Mouse (Mus musculus): ENCODE data around the gene Urgcp.

The Urgcp gene

GRCm38 (mm10) chr11:5785732-5786131 lies 23.6 kb upstream of the Urgcp start:
- DNase-seq (ENCODE audit: low spot score in 2 of 2) = no peak

DNA sequence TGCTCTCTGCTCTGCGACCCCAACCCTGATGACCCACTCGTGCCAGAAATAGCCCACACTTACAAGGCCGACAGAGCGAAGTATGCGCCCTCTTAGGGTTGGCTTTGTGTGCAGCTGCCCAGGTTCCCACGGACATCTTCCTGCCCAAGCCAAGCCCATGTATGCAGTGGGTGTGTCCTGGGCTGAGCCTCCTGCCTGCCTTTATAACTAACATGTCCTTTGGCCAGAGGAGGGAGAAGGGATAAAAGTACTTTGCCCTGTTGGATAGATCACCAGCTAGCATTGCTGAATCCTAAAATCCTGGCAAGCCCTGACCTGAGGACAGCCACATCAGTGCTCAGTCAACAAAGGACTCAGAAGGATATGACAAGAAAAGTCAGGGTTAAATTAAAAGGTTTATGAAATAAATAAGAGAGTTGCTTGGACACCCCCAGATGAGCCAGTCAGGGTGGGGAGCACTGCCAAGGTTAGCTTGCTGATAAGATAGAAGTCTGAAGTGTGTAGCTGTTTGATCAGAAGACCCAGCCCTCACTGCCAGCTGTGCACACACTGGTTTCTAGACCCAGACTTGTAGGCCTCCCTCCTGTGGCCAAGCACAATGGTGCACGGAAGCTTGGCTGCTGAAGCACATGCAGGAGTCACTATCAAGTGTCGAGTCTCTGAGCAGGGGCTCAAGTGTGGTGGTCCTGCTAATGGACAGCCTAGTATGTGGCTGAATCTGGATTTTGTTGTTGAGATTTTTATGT lies 20.2 kb upstream of the Urgcp start:
- DNase-seq (ENCODE audit: low spot score in 2 of 2) = no peak

DNA sequence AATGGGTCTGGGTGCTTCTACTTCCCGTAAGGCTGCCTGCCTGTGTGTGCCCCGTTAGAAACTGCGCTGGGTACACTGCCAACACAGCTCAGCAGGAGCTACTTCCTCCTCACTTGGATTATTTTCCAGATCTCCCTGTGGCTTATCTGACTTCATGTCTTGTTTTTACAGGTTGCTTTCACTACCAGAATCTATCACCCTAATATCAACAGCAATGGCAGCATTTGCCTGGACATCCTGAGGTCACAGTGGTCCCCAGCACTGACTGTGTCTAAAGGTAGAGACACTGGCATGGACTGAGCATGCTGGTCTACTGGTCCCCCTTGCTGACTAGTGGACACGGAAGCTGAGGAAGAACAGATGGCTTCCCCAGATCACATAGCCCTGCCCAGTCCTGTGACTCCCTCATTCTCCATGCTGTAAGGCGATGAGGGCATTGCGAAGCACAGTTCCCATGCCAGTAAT lies 17.9 kb upstream of the Urgcp start:
- DNase-seq (ENCODE audit: low spot score in 2 of 2) = no peak

- no peak for DNase-seq (ENCODE audit: low spot score in 2 of 2)
These were observed 16.3 kb upstream of the Urgcp start for GRCm38 (mm10) chr11:5778481-5778880.

DNA sequence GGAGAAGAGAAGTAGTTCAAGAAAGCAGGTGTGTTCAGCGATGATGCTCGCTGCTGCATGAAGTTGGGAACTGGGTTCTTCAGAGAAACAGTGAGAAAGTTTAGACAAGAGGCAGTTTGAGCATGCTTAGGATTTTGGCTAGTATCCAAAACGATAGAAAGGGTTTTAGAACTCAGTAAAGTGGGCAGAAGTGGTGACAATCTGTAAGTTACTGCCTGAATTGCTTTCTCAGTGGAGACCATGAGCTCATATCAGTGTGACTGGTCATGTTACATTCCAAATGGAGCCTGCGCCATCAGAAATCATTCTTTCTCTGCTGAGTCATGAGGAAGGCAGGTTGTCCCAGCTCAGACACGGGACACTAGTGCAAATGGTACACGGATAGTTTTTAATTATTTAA lies 3.8 kb upstream of the Urgcp start:
- no peak for DNase-seq (ENCODE audit: low spot score in 2 of 2)

DNA sequence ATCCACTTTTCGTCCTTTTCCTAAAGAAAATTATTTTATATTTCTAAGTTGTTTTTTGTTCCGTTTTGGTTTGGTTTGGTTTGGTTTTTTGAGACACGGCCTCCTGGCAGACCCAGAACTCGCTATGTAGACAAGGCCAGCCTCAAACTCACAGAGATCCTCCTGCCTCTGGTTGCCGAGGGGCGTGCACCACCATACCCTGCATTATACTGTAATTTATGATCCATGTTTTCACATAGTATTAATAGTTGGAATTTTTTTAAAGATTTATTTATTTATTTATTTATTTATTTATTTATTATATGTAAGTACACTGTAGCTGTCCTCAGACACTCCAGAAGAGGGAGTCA lies 432 bp upstream of the Urgcp start:
- DNase-seq (ENCODE audit: low spot score in 2 of 2) = no peak

DNA sequence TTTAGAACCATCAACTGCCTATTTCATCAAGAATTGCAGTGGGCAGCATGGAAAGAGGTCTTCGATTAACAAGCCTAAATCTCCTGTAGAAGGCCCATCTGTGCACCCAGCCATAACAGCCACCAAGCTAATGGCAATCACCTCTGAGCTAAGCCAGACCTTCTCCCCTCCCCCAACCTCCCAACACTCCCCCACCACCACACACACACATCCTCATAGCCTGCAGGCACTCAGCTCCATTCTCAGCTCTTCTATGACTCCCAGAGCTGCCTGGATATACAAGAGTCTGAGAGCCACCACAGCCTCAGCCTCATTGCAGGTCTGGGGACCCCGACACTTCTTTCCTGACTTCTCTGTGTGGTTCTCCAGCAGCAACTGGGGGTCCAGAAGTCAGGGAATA lies 8.4 kb downstream of the Urgcp start:
- no peak for DNase-seq (ENCODE audit: low spot score in 2 of 2)

- no peak for DNase-seq (ENCODE audit: low spot score in 2 of 2)
These were observed 17.2 kb downstream of the Urgcp start for GRCm38 (mm10) chr11:5744951-5745350.

- no peak for DNase-seq (ENCODE audit: low spot score in 2 of 2)
These were observed 20.1 kb downstream of the Urgcp start for GRCm38 (mm10) chr11:5742106-5742505.

GRCm38 (mm10) chr11:5740965-5741627 lies 21.1 kb downstream of the Urgcp start:
- DNase-seq (ENCODE audit: low spot score in 2 of 2) = peak in 1 of 2 experiments; percentile 58

DNA sequence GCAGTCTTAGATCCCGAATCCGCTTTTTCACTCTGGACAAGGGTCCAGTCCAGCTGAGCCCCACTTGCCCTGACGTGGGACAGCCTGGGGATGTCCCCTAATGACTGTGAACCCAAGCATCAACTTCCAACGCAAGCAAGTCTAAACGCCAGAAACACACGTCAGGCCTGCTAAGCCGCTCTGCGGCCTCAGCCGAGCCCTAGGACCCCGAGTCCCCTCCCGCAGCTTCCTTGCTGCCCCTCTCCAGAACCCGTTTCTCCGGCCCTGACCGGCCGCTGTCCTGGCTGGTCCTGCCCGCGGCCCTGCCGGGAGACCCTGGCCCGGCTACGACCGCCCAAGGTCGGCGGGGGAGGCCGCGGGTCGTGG lies 21.6 kb downstream of the Urgcp start:
- DNase-seq (ENCODE audit: low spot score in 2 of 2) = no peak

GRCm38 (mm10) chr11:5739846-5740245 lies 22.3 kb downstream of the Urgcp start:
- no peak for DNase-seq (ENCODE audit: low spot score in 2 of 2)

- no peak for DNase-seq (ENCODE audit: low spot score in 2 of 2)
These were observed 23.1 kb downstream of the Urgcp start for GRCm38 (mm10) chr11:5738888-5739632.

DNA sequence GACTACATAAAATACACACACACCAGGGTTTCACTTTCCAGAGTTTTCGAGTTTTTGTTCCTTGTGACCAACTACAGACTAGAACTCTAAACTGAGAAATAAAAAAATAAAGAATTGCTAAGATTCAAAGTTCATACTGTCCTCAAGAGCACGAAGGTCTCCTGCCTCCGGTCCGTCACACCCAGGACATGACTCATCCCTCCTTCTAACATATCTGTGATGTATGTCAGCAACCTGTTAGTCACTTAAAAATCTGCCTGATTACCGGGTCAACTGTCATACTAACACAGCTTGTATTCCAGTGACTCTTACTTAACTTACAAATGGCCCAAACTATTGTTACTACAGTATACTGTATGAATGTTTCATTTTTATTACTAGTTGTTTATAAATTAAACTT lies 25.0 kb downstream of the Urgcp start:
- no peak for DNase-seq (ENCODE audit: low spot score in 2 of 2)

DNA sequence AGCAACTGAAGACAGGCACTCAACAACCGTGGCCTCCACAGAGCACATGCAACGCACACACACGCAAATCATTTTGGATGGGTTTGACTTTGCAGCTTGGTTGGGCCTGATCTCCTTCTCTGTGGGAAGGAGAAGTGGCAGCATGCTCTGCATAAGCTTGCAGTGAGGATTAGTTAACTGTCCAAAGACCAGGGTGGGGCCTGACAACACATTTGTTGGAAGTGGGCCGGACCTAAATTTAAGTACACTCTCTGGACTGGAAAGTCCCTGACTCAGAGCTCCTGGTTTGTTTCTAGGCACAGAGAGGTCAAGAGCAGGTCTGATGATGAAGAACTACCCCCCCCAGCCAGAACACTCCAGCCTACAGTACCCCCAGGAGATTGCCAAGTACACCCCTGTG lies 27.9 kb downstream of the Urgcp start:
- no peak for DNase-seq (ENCODE audit: low spot score in 2 of 2)

DNA sequence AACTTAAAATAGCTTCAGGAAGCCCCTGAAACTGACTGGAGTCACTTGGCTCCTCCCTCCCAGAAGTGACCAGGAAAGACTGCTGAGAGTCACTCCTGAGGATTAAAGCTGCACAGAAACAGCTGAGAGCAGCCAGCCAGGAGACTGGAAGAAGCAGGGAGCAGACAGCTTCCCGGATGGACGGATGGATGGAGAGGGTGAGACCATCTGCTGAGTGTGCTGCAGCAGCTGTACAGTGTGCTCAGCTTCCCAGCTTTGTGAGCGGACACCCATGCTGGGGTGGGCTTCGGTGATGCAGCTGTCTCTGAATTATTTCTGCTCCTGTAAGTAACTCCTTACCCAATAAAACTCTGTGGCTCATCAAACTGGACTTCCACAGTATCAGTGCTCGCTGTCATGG lies 29.8 kb downstream of the Urgcp start:
- DNase-seq (ENCODE audit: low spot score in 2 of 2) = no peak

DNA sequence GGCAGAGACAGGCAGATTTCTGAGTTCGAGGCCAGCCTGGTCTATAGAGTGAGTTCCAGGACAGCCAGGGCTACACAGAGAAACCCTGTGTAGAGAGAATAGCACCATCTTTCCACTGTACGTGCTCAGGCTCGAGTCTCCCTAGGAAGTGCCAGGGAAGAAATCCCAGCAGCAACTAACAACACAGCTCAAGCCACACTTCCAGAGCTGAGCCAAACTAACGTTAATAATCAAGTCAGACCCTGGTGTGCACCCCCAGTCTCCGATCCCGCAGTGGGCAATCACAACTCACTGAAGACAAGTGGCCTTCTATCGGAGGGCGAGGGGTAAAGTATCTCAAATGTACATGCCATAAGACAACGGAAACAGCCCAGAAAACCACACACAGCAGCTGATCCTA lies 32.6 kb downstream of the Urgcp start:
- DNase-seq (ENCODE audit: low spot score in 2 of 2) = no peak

DNA sequence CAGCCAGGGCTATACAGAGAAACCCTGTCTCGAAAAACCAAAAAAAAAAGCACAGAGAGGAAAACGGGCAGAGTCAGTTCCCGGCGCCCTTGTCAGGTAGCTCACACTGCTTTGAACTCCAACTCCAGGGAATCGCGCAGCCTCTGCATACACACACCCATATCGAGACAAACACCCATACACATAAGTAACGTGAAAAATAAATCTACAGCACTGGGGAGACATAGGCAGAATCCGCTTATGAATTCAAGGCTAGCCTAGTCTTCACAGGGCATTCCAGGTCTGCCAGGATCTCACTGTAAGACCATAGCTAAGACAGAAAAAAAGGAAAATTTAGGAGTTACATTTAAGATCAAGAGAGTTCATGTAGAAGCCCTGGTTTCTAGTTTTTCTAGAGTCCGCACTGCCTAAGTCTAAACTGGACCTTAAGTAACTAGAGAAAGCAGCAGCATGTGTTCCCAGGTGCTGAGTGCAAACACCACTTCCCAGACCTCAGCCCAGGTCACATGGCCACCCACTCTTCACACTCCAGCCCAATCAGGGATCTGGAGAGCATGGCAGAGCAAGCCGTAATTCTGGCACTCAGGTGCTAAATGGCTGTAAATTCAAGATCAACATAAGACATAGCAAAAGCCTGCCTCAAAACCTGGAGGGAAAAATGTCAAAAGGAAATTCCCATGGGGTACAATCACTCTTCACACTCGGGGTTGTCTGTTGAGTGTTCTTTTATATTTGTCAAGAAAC lies 43.4 kb downstream of the Urgcp start:
- DNase-seq (ENCODE audit: low spot score in 2 of 2) = no peak

GRCm38 (mm10) chr11:5716938-5717705 lies 45.1 kb downstream of the Urgcp start:
- no peak for DNase-seq (ENCODE audit: low spot score in 2 of 2)

DNA sequence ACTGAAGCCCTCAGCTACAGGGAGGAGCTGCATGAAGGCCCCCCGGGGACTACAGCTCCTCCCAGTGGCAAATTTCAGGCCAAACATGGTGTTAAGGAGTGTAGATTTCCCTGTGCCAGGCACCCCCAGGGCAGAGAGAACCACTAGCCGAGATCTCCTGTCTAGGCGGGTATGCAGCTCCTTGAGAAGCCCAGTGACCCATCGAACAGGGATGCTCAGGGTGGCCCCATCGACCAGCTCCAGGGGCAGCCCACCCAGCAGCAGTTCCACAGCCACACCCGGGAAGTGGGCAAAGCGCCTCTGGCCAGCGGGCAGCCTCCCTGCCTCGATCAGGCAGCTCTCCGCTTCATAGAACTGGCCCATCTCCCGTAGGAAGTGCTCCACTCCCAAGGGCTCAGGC lies 45.9 kb downstream of the Urgcp start:
- no peak for DNase-seq (ENCODE audit: low spot score in 2 of 2)

DNA sequence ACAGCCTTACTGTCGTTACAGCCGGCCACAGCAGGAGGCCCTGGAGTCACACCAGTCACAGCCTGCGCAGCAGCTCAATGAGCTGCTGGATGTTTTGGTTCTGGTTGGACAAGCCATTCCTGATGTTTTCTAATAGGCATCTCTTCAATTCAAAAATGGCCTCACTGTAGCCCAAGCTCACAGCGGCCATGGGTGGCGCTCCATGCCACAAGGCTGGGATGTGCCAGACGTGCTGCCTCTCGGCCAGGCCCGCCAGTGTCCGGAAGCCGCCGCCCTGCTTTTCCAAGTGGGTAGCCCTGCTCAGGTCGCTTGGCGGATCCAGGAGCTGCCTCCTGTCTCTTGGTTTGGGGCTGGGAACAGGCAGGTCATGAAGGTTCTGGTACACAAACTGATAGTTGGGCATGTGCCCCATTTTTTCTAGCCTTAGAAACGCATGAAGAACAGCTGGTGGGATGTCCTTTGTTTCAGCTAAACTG lies 46.5 kb downstream of the Urgcp start, which contains the start of gene Mrps24:
TSS of gene Mrps24 (minus strand) at position 51 of the 476 bp plus-strand sequence.
- DNase-seq (ENCODE audit: low spot score in 2 of 2) = no peak

Data from frontal cortex, postnatal 14 days (tissue).